Mouse (Mus musculus): ENCODE results near the gene Olfr1257. TPM values are rescaled to one million over a fixed set of nuclear protein-coding genes. Genes with fewer than 3 reads are reported as not detected.
"Not testable (repeated sequence)": the region's sequence is repeated elsewhere in the genome, so short reads cannot be mapped to it uniquely, and the experiment has no call there.

Olfr1257 gene
- total RNA-seq (2021): not detected

DNA sequence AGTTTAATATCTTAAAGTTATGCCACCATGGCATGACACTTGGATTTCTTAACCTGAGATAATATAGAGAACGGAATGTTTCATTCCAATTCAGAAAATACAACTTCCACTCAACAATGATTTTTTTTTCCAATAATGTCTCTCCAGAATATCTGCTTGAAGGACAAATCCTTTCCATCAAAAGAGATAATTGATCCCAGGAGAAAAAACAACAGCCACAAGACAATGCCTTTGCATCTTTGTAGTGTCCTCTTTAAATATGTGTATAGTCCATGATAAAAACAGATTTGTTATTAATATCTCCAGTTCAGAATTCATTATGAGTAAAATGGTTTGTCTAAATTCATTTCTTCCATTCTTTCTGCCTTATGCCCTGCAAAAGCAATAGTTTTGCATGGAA is at the start of gene Olfr1257:
TSS of gene Olfr1257 (plus strand) at position 301 of the 400 bp plus-strand sequence.
- intact Hi-C loops (cut with DNase I): no loop called here
- no peak for DNase-seq (ENCODE audit: low spot score in 2 of 2)

DNA sequence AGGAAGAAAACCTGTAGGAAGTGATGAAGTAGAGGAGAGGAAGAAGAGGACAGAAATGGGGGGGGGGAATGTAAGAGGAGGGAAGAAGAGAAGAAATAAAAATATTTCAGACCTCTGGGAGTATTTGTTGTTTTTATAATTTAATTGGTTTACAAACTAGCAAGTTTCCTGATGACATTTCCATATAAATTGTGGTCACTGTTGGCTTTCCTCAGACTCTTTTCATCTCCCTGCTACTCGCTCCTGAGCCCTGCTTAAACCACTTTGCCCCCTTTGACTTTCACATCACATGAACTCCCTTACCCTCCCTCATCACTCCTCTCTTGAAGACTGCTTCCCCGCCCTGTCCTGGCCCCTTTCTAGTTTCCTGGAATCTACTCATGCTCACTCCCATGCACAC is 36.8 kb upstream of the Olfr1257 start, which contains the start of gene Olfr1256:
TSS of gene Olfr1256 (minus strand) at position 101 of the 400 bp plus-strand sequence.
- intact Hi-C loops (cut with DNase I): no loop called here

DNA sequence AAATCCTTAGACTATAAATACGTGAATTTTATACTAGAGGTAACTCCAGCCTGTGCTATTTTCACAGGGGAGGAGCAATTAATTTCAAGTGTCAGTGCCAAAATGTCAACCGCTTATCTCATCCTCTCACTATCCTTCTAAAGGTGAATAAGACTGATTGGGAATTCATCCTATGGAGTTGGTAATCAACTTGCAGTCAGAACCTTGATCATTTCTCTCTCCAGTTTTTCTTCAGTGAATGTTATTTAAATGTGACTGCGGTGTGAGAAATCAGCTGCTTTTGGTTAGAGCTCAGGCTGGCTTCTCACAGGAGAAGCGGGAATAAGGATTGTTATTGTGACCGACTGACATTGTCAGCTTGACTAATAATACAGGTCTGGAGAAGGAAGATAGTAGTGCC is 30.1 kb upstream of the Olfr1257 start, which contains the start of gene Olfr48:
TSS of gene Olfr48 (minus strand) at position 101 of the 400 bp plus-strand sequence.
- intact Hi-C loops (cut with DNase I): no loop called here
- no peak for DNase-seq (ENCODE audit: low spot score in 2 of 2)

More for the DNA sequence above, 36.8 kb upstream of the Olfr1257 start, which contains the start of gene Olfr1256:
- no peak for DNase-seq (ENCODE audit: low spot score in 2 of 2)

- intact Hi-C loops (cut with DNase I): no loop called here
- no peak for DNase-seq (ENCODE audit: low spot score in 2 of 2)
Observed at GRCm38 (mm10) chr2:89849230-89849629, 29.0 kb upstream of the Olfr1257 start.

DNA sequence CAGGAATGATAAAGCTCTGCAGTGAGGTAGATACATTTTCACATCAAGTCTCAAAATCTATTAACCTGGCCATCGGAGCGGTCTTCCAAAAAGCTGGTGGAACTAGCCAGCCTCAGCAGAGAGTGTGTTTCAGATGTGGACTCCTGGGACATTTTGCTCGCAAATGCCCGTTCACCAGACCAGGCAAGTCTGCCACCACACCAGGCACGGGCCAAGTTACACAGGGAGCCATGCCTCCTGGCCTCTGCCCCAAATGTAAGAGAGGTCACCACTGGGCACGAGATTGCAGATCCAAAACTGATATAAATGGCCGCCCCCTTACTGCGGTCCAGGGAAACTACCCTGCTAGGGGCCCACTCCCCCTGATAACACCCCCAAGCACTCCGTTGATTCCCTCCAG is 34.4 kb downstream of the Olfr1257 start:
- DNase-seq (ENCODE audit: low spot score in 2 of 2): not testable (repeated sequence)

DNA sequence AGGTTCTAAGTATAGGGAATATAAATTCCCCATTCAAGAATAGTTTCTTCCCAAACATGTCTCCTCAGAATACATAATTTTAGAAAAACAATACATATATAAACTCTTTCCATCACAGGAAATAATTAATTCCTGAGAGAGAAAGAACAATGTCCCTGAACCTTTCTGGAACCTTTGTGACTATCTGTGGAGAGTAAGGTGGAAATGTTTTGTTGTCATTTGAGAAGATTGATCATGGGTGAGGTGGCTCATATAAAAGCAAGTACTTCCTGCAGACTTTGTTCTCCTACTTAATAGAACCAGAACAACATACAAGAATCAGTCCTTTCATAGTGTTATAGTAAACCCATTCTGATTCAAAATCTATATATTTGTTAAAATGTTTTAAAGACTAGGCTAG is 48.8 kb downstream of the Olfr1257 start, which contains the start of gene Olfr1258:
TSS of gene Olfr1258 (plus strand) at position 301 of the 400 bp plus-strand sequence.
- intact Hi-C loops (cut with DNase I): no loop called here
- no peak for DNase-seq (ENCODE audit: low spot score in 2 of 2)

More for the DNA sequence above, 34.4 kb downstream of the Olfr1257 start:
- intact Hi-C loops (cut with DNase I): not testable (repeated sequence)

Other genes with a start within 250 kb of the Olfr1257 start
- not detected for gene Olfr1249, start 243.5 kb upstream of the Olfr1257 start, total RNA-seq (2021)
- gene Olfr1250, start 217.0 kb upstream of the Olfr1257 start, total RNA-seq (2021): not detected
- not detected for gene Olfr1251, start 206.5 kb upstream of the Olfr1257 start, total RNA-seq (2021)
- gene Olfr1252, start 153.4 kb upstream of the Olfr1257 start, total RNA-seq (2021): not detected
- not detected for gene Olfr1253, start 121.3 kb upstream of the Olfr1257 start, total RNA-seq (2021)
- gene Olfr1254, start 84.8 kb upstream of the Olfr1257 start, total RNA-seq (2021): not detected
- not detected for gene Olfr1255, start 66.4 kb upstream of the Olfr1257 start, total RNA-seq (2021)
- gene Olfr1256, start 36.9 kb upstream of the Olfr1257 start, total RNA-seq (2021): not detected
- not detected for gene Olfr48, start 30.2 kb upstream of the Olfr1257 start, total RNA-seq (2021)
- not detected for gene Olfr1258, start 48.9 kb downstream of the Olfr1257 start, total RNA-seq (2021)
- not detected for gene Olfr1259, start 70.2 kb downstream of the Olfr1257 start, total RNA-seq (2021)
- not detected for gene Olfr1260, start 95.9 kb downstream of the Olfr1257 start, total RNA-seq (2021)
- gene Olfr1261, start 112.8 kb downstream of the Olfr1257 start, total RNA-seq (2021): not detected
- gene Olfr1262, start 121.7 kb downstream of the Olfr1257 start, total RNA-seq (2021): not detected
- gene Olfr1263, start 133.7 kb downstream of the Olfr1257 start, total RNA-seq (2021): not detected
- not detected for gene Olfr1264, start 147.1 kb downstream of the Olfr1257 start, total RNA-seq (2021)
- gene Olfr1265, start 156.9 kb downstream of the Olfr1257 start, total RNA-seq (2021): not detected
- gene Olfr140, start 185.2 kb downstream of the Olfr1257 start, total RNA-seq (2021): not detected
- not detected for gene Olfr1269, start 243.0 kb downstream of the Olfr1257 start, total RNA-seq (2021)